Comparison of ENCODE assay signal across 8 mouse cellular contexts in the genomic region with DNA sequence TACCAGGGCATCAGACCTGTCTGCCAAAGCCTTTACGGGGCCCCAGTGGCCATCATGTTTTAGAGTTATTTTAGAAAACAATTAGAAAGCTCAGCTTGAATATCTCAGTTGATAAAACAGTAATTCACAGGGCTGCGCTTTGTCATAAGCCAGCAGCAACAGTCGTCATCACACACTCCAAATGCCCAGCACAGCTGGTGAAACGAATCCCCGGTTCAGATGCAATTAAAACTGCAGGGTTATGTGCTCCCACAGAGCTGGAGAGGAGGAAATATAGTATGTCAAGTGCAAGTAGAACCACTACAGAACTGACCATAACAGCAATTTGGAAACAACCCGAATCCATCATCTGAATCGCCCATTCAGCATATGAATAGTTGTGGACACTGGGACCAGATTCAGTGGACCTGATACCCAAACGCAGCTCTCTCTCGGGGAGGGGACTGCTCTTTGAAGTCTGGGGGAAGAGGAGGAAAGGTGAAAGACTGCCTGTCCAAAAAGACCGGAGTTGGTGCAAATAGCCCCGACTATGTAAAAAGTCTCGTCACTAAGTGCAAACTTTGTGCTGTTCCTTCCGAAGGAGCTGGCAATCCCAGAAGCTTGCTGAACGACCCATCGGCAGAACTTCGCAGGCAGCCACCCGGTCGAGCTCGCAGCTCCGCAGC. TPM values are rescaled to one million over a fixed set of nuclear protein-coding genes. Genes with fewer than 3 reads are reported as not detected.
DNase-seq lines count a peak whose midpoint lies in the region; ATAC-seq and TF ChIP-seq lines count a peak whose summit lies in the region.

No protein-coding gene starts in this region.

- POLR2A ChIA-PET in Patski (lab: Charles Lee): interaction anchor here (1.3 kb wide), 1 partner anchor 24 kb away, joined by 3 read pairs; no protein-coding TSS in a partner anchor

- peak overlapping the region; percentile 86 for H3K9ac ChIP-seq in kidney, embryonic 16.5 days (replicated peaks; ENCODE audit: low read length)
- peak overlapping the region; percentile 72 for H3K9ac ChIP-seq in forebrain, embryonic 15.5 days (replicated peaks)
- H3K9ac ChIP-seq in liver, embryonic 16.5 days (ENCODE audit: low read depth, low read length): peak overlapping the region; percentile 86

- no peak for TF ChIP-seq CTCF in Patski (IDR thresholded peaks at IDR 0.05)

- H3K4me2 ChIP-seq in kidney, embryonic 16.5 days (replicated peaks; ENCODE audit: low read depth, low read length): peak overlapping the region; percentile 81
- H3K4me2 ChIP-seq in forebrain, embryonic 15.5 days (replicated peaks): peak overlapping the region; percentile 68
- peak overlapping the region; percentile 97 for H3K4me2 ChIP-seq in liver, embryonic 16.5 days (ENCODE audit: low read depth, low read length)

- WGBS in kidney, embryonic 16.5 days: 3% methylated on average over 20 of the region's 20 CpGs
- 6% methylated on average over 20 of the region's 20 CpGs for WGBS in forebrain, embryonic 15.5 days
- WGBS in liver, embryonic 16.5 days (ENCODE audit: insufficient replicate concordance): 3% methylated on average over 20 of the region's 20 CpGs

- in situ Hi-C loops in Patski (cut with MboI; ENCODE audit: low pct_unique_long_range_greater_than_20kb): no loop called here

- no peaks in the 10 kb centered on the region for H3K27me3 ChIP-seq in kidney, embryonic 16.5 days (ENCODE audit: insufficient read depth, low read length)
- no peaks in the 10 kb centered on the region for H3K27me3 ChIP-seq in Patski
- no peaks in the 10 kb centered on the region for H3K27me3 ChIP-seq in forebrain, embryonic 15.5 days
- H3K27me3 ChIP-seq in liver, embryonic 16.5 days (ENCODE audit: control insufficient read depth, insufficient read depth, low read depth, low read length): no peaks in the 10 kb centered on the region

- H3K27ac ChIP-seq in kidney, embryonic 16.5 days (ENCODE audit: low read length): peak overlapping the region; percentile 88
- H3K27ac ChIP-seq in forebrain, embryonic 15.5 days (replicated peaks): peak overlapping the region; percentile 78
- H3K27ac ChIP-seq in liver, embryonic 16.5 days (ENCODE audit: low read length): peak overlapping the region; percentile 87

- peaks cover 18% of the 10 kb centered on the region for H3K4me1 ChIP-seq in kidney, embryonic 16.5 days (ENCODE audit: insufficient read depth, low read length)
- H3K4me1 ChIP-seq in forebrain, embryonic 15.5 days: peaks cover 12% of the 10 kb centered on the region
- H3K4me1 ChIP-seq in liver, embryonic 16.5 days (ENCODE audit: control insufficient read depth, low read depth, low read length): peaks cover 21% of the 10 kb centered on the region

- H3K36me3 ChIP-seq in kidney, embryonic 16.5 days (ENCODE audit: insufficient read depth, low read length): peaks cover 16% of the 10 kb centered on the region
- H3K36me3 ChIP-seq in forebrain, embryonic 15.5 days: no peaks in the 10 kb centered on the region
- H3K36me3 ChIP-seq in liver, embryonic 16.5 days (ENCODE audit: control insufficient read depth, insufficient read depth): peaks cover 4% of the 10 kb centered on the region

- CTCF ChIA-PET in Patski (lab: Charles Lee): interaction anchor here (1.1 to 1.5 kb wide), 2 partner anchors 36 to 80 kb away, joined by 3 read pairs; no protein-coding TSS in a partner anchor

- no peak for ATAC-seq in kidney, embryonic 16.5 days (ENCODE audit: low FRiP score, low TSS enrichment)
- ATAC-seq in Patski: peak; percentile 41
- peak; percentile 23 for ATAC-seq in forebrain, embryonic 15.5 days (replicated peaks)
- no peak for ATAC-seq in liver, embryonic 16.5 days (ENCODE audit: low read depth)

- no peaks in the 10 kb centered on the region for H3K9me3 ChIP-seq in kidney, embryonic 16.5 days (ENCODE audit: low read length)
- no peaks in the 10 kb centered on the region for H3K9me3 ChIP-seq in forebrain, embryonic 15.5 days
- no peaks in the 10 kb centered on the region for H3K9me3 ChIP-seq in liver, embryonic 16.5 days (replicated peaks; ENCODE audit: control insufficient read depth, low read length)

- peak overlapping the region; percentile 80 for H3K4me3 ChIP-seq in kidney, embryonic 16.5 days (ENCODE audit: low read length)
- peak overlapping the region; percentile 75 for H3K4me3 ChIP-seq in forebrain, embryonic 15.5 days
- H3K4me3 ChIP-seq in liver, embryonic 16.5 days (ENCODE audit: low read depth, low read length): peak overlapping the region; percentile 82

- no peak for DNase-seq in kidney, adult 9 months
- no peak for DNase-seq in Patski (ENCODE audit: low read depth, low spot score)
- no peak for DNase-seq in adrenal gland, postnatal 36 days
- no peak for DNase-seq in adrenal gland, adult (ENCODE audit: inconsistent age in 2 of 2, low spot score in 1 of 2)
- no peak for DNase-seq in right cerebral cortex, postnatal 14 days

RNA-seq across cellular contexts. Expression of a gene that starts 0.6 kb away (rescaled TPM):
- polyA plus RNA-seq in kidney, embryonic 16.5 days (2015; fragmentation: Nextera tagmentation; extraction: Ambion mirVana): 10.3 TPM in 2 replicates
- polyA plus RNA-seq in Patski (2021): 1.4 TPM
- polyA plus RNA-seq in forebrain, embryonic 15.5 days (2015; fragmentation: Nextera tagmentation; extraction: Ambion mirVana): 6.6 and 7.3 TPM in 2 replicates
- 1.6 TPM in 2 replicates for polyA plus RNA-seq in liver, embryonic 16.5 days (2015; fragmentation: Nextera tagmentation; extraction: Ambion mirVana)
- 1 to 10 TPM; 1.8 to 2.9 TPM for total RNA-seq in adrenal gland, postnatal 36 days (2021)

RNA-seq across cellular contexts. Expression of a gene that starts 26.1 kb away (rescaled TPM):
- 33.0 and 35.2 TPM in 2 replicates for polyA plus RNA-seq in kidney, embryonic 16.5 days (2015; fragmentation: Nextera tagmentation; extraction: Ambion mirVana)
- polyA plus RNA-seq in Patski (2021): 1.0 TPM
- 43.4 and 46.3 TPM in 2 replicates for polyA plus RNA-seq in forebrain, embryonic 15.5 days (2015; fragmentation: Nextera tagmentation; extraction: Ambion mirVana)
- 5.4 and 5.7 TPM in 2 replicates for polyA plus RNA-seq in liver, embryonic 16.5 days (2015; fragmentation: Nextera tagmentation; extraction: Ambion mirVana)
- total RNA-seq in adrenal gland, postnatal 36 days (2021): 10 to 100 TPM; 10.0 to 11.1 TPM

Comparison
In these comparisons a context has a peak if more than half of its experiments do, and no peak if none do; other contexts are left out.
1. ATAC-seq: peak in Patski (single experiment) and forebrain, embryonic 15.5 days (single experiment); none in kidney, embryonic 16.5 days (single experiment) and liver, embryonic 16.5 days (single experiment).
2. Peak in every context shown above with its lines, with median percentiles within 50 percentile points of each other: H3K27ac ChIP-seq, H3K4me2 ChIP-seq, H3K4me3 ChIP-seq and H3K9ac ChIP-seq.